Mouse (Mus musculus) effector memory CD4-positive, alpha-beta T cell, adult 5 months (primary cell): ENCODE data around the gene Zfp276. TPM values are rescaled to one million over a fixed set of nuclear protein-coding genes. Genes with fewer than 3 reads are reported as not detected.

Experiments used
- polyA plus RNA-seq: library from polyadenylated mRNA; unstranded; fragments of 100-300 nt; shearing (Covaris generic); gene quantifications from one replicate; pipeline ENCODE4 v1.2.1, GENCODE M21; 2017

Gene Zfp276
- 28.2 TPM for polyA plus RNA-seq

GRCm38 (mm10) chr8:123254099-123254885 lies at the start of gene Zfp276, which contains the start of gene Vps9d1:
Gene Zfp276, plus strand, starts transcription at chr8:123254195.
Gene Vps9d1, minus strand, starts transcription at chr8:123254348.

DNA sequence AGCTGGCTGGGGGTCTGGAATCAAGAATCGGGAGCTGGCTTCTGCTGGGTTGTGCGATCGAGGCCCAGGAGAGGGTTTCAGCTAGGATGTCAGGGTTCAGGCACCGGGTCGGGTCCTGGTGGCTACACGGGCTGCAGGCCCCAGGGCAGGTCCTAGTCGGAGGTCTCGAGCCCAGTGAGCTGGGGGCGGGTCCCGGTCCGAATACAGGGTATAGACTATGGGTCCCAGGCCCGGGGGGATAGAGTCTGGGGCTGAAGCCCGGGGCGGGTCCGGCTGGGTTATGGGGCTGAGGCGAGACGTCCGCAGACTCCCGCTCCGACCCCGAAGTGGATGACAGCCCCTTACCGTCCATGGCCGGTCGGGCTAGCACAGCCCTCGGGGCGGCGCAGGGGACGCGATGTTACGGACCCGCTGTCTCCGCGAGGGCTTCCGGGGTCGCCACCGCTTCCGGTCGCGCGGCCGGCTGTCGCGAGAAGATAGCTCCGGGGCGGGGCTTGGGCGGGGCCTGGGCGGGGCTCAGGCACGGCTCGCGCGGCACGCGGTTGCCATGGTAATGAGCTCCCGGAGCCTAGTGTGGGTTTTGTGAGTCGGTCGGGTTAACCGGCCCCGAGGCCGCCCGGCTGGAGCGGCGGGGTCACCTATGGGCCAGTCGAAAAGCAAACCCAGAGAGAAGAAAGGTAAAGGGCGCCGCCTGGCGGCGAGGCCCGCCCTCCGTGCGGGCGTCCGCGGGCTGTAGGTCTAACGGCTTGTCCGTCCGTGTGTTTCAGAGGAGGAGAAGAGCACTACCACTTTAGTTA lies 41.5 kb upstream of the Zfp276 start, which contains the start of the genes Chmp1a and Spata33:
Chmp1a (minus strand) TSS at position 443 of the 797 bp plus-strand sequence.
Spata33 (plus strand) TSS at position 512 of the 797 bp plus-strand sequence.

GRCm38 (mm10) chr8:123224278-123225266 lies 29.4 kb upstream of the Zfp276 start, which contains the start of gene Cdk10:
Gene Cdk10, plus strand, starts transcription at chr8:123224842.

DNA sequence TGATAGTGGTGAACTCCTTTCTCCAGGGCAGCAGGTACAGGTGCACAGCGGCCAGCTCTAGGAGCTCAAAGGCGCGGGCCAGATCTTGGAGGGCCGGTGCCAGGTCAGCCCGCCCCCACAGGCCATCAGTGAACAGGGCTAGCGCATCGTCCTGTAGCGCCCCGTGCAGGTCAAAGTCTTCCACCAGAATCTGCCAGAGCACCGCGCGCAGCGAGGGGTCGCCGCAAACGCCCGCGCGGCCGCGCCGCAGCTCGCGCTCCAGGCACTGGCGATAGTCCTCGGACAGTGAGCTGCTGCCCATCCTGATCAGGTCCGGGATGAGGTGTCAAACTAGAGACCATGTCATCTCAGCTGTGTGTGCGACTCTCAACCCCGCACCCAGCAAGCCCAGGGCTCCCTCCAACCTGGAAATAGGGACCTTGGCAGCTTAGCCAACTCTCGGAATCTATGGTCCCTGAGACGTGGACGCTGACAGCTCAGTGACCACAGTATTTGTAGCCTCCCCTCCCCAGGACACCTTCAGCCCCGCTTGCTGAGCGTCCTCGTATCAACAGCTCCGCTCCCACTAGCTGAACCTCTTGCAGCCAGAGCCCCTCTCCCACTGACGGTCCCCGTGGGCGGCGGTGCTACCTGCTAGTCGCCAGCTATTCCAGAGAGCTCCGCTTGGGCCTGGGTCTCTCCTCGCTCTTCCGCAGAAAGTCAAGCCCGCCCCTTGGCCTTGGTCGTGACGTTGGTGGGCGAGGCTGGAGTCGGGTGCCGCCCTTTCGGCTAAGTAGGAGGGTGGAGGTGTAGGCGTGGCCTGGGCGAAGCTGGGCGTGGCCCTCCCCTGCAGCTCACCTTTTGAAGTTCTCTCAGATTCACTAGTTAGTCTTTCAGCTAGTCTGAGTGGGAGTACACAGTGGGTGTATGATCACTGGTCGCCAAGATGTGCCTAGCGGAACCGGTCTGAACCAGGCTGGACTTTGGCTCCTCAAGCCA lies 18.2 kb upstream of the Zfp276 start, which contains the start of gene Spata2l:
Spata2l (minus strand) TSS at position 714 of the 978 bp plus-strand sequence.

GRCm38 (mm10) chr8:123318467-123318911 lies 64.5 kb downstream of the Zfp276 start, which contains the start of gene Fanca:
Gene Fanca, minus strand, starts transcription at chr8:123318576.

Other genes with a start within 250 kb of the Zfp276 start
- 354 TPM for gene Ankrd11, start 211.9 kb upstream of the Zfp276 start, polyA plus RNA-seq
- gene Spg7, start 191.3 kb upstream of the Zfp276 start, polyA plus RNA-seq = 79.6 TPM
- gene Rpl13, start 151.8 kb upstream of the Zfp276 start, polyA plus RNA-seq = 942 TPM
- gene Cpne7, start 136.8 kb upstream of the Zfp276 start, polyA plus RNA-seq = 24.0 TPM
- 0.21 TPM for gene Sult5a1, start 95.9 kb upstream of the Zfp276 start, polyA plus RNA-seq
- not detected for gene Dpep1, start 68.0 kb upstream of the Zfp276 start, polyA plus RNA-seq
- 129 TPM for gene Chmp1a, start 41.4 kb upstream of the Zfp276 start, polyA plus RNA-seq
- gene Spata33, start 41.4 kb upstream of the Zfp276 start, polyA plus RNA-seq = not detected
- gene Cdk10, start 29.4 kb upstream of the Zfp276 start, polyA plus RNA-seq = 18.5 TPM
- gene Spata2l, start 18.0 kb upstream of the Zfp276 start, polyA plus RNA-seq = 7.1 TPM
- gene Vps9d1, start 153 bp downstream of the Zfp276 start, polyA plus RNA-seq = 16.4 TPM
- 5.9 TPM for gene Fanca, start 64.4 kb downstream of the Zfp276 start, polyA plus RNA-seq
- gene Spire2, start 78.5 kb downstream of the Zfp276 start, polyA plus RNA-seq = not detected
- gene Tcf25, start 119.6 kb downstream of the Zfp276 start, polyA plus RNA-seq = 376 TPM
- not detected for gene Mc1r, start 152.9 kb downstream of the Zfp276 start, polyA plus RNA-seq
- 0.62 TPM for gene Tubb3, start 157.2 kb downstream of the Zfp276 start, polyA plus RNA-seq
- gene Def8, start 169.3 kb downstream of the Zfp276 start, polyA plus RNA-seq = 10.2 TPM
- 76.2 TPM for gene Afg3l1, start 223.7 kb downstream of the Zfp276 start, polyA plus RNA-seq